ENCODE assay signal across 16 mouse cellular contexts in genomic region chr4:41447595-41447994, GRCm38 (mm10).
"Had no signal": no experiment of that assay in that cellular context is flagged by ENCODE, and none has a peak within 500 bp of the region (broad histone marks: within the 10 kb centered on the region; RNA-seq: fewer than 3 reads in every experiment).

No protein-coding gene starts in this region.

- H3K4me2 ChIP-seq: neural tube, embryonic 12.5 days; neural tube, embryonic 13.5 days; neural tube, embryonic 15.5 days; stomach, embryonic 15.5 days had no signal

- H3K4me3 ChIP-seq: neural tube, embryonic 12.5 days; neural tube, embryonic 13.5 days; neural tube, embryonic 15.5 days; stomach, embryonic 15.5 days had no signal

- H3K36me3 ChIP-seq: neural tube, embryonic 15.5 days; stomach, embryonic 15.5 days had no signal

- DNase-seq: retina, postnatal 1 day; right cerebral cortex, adult 18-20 months; right cerebral cortex, postnatal 14 days; right cerebral cortex, postnatal 25 days; right cerebral cortex, postnatal 4 days; spleen, adult 18-20 months; thymus, adult 18-20 months; thymus, adult 2 months; thymus, postnatal 14 days; thymus, postnatal 25 days; thymus, postnatal 36 days; thymus, postnatal 4 days had no signal

- H3K27me3 ChIP-seq: neural tube, embryonic 12.5 days; neural tube, embryonic 13.5 days; neural tube, embryonic 15.5 days; stomach, embryonic 15.5 days had no signal
